In the genomic region with DNA sequence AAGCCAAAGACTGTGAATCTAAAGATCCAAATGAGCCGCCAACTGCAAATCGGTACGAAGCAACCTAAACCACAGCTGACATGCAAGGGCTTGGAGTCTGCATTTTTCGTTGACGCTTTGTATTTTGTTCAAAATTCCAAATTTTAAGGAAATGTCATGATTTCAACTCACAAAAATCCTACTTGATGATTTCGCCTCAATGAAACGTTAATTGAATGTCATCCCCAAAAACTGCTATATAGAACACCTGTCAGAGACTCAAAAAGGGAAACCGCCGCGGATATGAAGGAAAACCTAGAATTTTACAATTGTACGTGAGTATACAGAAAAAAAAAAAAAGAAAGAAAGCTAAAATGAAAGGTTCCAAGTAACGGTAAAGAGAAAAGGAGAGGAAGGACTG, we compare ENCODE assay signal across 8 mouse cellular contexts. TPM values are rescaled to one million over a fixed set of nuclear protein-coding genes. Genes with fewer than 3 reads are reported as not detected.
A peak's percentile ranks its signal among the peaks of the same experiment; 100 is the strongest.
DNase-seq lines count a peak whose midpoint lies in the region; ATAC-seq and TF ChIP-seq lines count a peak whose summit lies in the region.

No protein-coding gene starts in this region.

- H3K4me3 ChIP-seq in kidney, embryonic 14.5 days (ENCODE audit: low read length): peak overlapping the region; percentile 93
- peak overlapping the region; percentile 69 for H3K4me3 ChIP-seq in bone marrow macrophage, adult 2 months (ENCODE audit: insufficient read depth, low read length)
- peak overlapping the region; percentile 91 for H3K4me3 ChIP-seq in hindbrain, embryonic 13.5 days
- H3K4me3 ChIP-seq in midbrain, embryonic 13.5 days (replicated peaks): peak overlapping the region; percentile 88

- no peaks in the 10 kb centered on the region for H3K9me3 ChIP-seq in kidney, embryonic 14.5 days (ENCODE audit: control insufficient read depth, low read length)
- H3K9me3 ChIP-seq in hindbrain, embryonic 13.5 days: no peaks in the 10 kb centered on the region
- no peaks in the 10 kb centered on the region for H3K9me3 ChIP-seq in midbrain, embryonic 13.5 days

- DNase-seq in kidney, postnatal 36 days: no peak
- DNase-seq in cerebellum, adult 11 months: no peak
- DNase-seq in layer of hippocampus, adult 11-12 months (ENCODE audit: low spot score): no peak
- DNase-seq in cerebellum, postnatal 10 days: no peak

- no peaks in the 10 kb centered on the region for H3K27me3 ChIP-seq in kidney, embryonic 14.5 days (ENCODE audit: control insufficient read depth, insufficient read depth, low read length)
- no peaks in the 10 kb centered on the region for H3K27me3 ChIP-seq in hindbrain, embryonic 13.5 days
- no peaks in the 10 kb centered on the region for H3K27me3 ChIP-seq in midbrain, embryonic 13.5 days

- peak overlapping the region; percentile 67 for H3K4me2 ChIP-seq in kidney, embryonic 14.5 days (replicated peaks; ENCODE audit: low read depth, low read length)
- peak overlapping the region; percentile 68 for H3K4me2 ChIP-seq in hindbrain, embryonic 13.5 days
- H3K4me2 ChIP-seq in midbrain, embryonic 13.5 days (replicated peaks): peak overlapping the region; percentile 64

- H3K27ac ChIP-seq in kidney, embryonic 14.5 days (ENCODE audit: low read depth, low read length): no peak overlapping the region
- no peak overlapping the region for H3K27ac ChIP-seq in bone marrow macrophage, adult 2 months (ENCODE audit: insufficient read depth, low read depth, low read length)
- H3K27ac ChIP-seq in hindbrain, embryonic 13.5 days: peak overlapping the region; percentile 100
- peak overlapping the region; percentile 99 for H3K27ac ChIP-seq in midbrain, embryonic 13.5 days

- TF ChIP-seq CTCF in bone marrow macrophage, adult 2 months (IDR thresholded peaks at IDR 0.05; ENCODE audit: low read depth, low read length): no peak

- peak overlapping the region; percentile 92 for H3K9ac ChIP-seq in kidney, embryonic 14.5 days (ENCODE audit: low read depth, low read length)
- H3K9ac ChIP-seq in hindbrain, embryonic 13.5 days: peak overlapping the region; percentile 97
- peak overlapping the region; percentile 97 for H3K9ac ChIP-seq in midbrain, embryonic 13.5 days (replicated peaks)

- H3K36me3 ChIP-seq in kidney, embryonic 14.5 days (ENCODE audit: control insufficient read depth, insufficient read depth, low read length): peaks cover 37% of the 10 kb centered on the region
- H3K36me3 ChIP-seq in hindbrain, embryonic 13.5 days: peaks cover 26% of the 10 kb centered on the region
- peaks cover 30% of the 10 kb centered on the region for H3K36me3 ChIP-seq in midbrain, embryonic 13.5 days

- WGBS in kidney, embryonic 14.5 days: 22% methylated on average over 12 of the region's 12 CpGs
- WGBS in hindbrain, embryonic 13.5 days: 20% methylated on average over 12 of the region's 12 CpGs
- 20% methylated on average over 12 of the region's 12 CpGs for WGBS in midbrain, embryonic 13.5 days

- no peak for ATAC-seq in kidney, embryonic 14.5 days (ENCODE audit: low FRiP score, low TSS enrichment)
- no peak for ATAC-seq in hindbrain, embryonic 13.5 days (ENCODE audit: low FRiP score)
- ATAC-seq in midbrain, embryonic 13.5 days: no peak

- peaks cover 9% of the 10 kb centered on the region for H3K4me1 ChIP-seq in kidney, embryonic 14.5 days (ENCODE audit: control insufficient read depth, insufficient read depth, low read length)
- peaks cover 4% of the 10 kb centered on the region for H3K4me1 ChIP-seq in bone marrow macrophage, adult 2 months (ENCODE audit: control insufficient read depth, insufficient read depth, low read length)
- peaks cover 33% of the 10 kb centered on the region for H3K4me1 ChIP-seq in hindbrain, embryonic 13.5 days (replicated peaks)
- peaks cover 30% of the 10 kb centered on the region for H3K4me1 ChIP-seq in midbrain, embryonic 13.5 days (replicated peaks)

- TF ChIP-seq POLR2A in bone marrow macrophage, adult 2 months (IDR thresholded peaks at IDR 0.05; ENCODE audit: borderline replicate concordance, low read depth, low read length): no peak

RNA-seq across cellular contexts. Expression of a gene that starts 1.0 kb away (rescaled TPM):
- 202 and 215 TPM in 2 replicates for polyA plus RNA-seq in kidney, embryonic 14.5 days (2014; fragmentation: Nextera tagmentation; extraction: Ambion mirVana)
- polyA plus RNA-seq in bone marrow macrophage, adult 2 months (2012; ENCODE audit: insufficient read depth, insufficient read length, missing spikeins): 39.0 and 51.5 TPM in 2 replicates
- polyA plus RNA-seq in hindbrain, embryonic 13.5 days (2015; fragmentation: Nextera tagmentation; extraction: Ambion mirVana): 289 and 292 TPM in 2 replicates
- 329 and 332 TPM in 2 replicates for polyA plus RNA-seq in midbrain, embryonic 13.5 days (2015; fragmentation: Nextera tagmentation; extraction: Ambion mirVana)

RNA-seq across cellular contexts. Expression of a gene that starts 40.1 kb away (rescaled TPM):
- polyA plus RNA-seq in kidney, embryonic 14.5 days (2014; fragmentation: Nextera tagmentation; extraction: Ambion mirVana): 2.9 and 3.9 TPM in 2 replicates
- 3.9 and 4.7 TPM in 2 replicates for polyA plus RNA-seq in bone marrow macrophage, adult 2 months (2012; ENCODE audit: insufficient read depth, insufficient read length, missing spikeins)
- polyA plus RNA-seq in hindbrain, embryonic 13.5 days (2015; fragmentation: Nextera tagmentation; extraction: Ambion mirVana): 4.1 and 5.0 TPM in 2 replicates
- polyA plus RNA-seq in midbrain, embryonic 13.5 days (2015; fragmentation: Nextera tagmentation; extraction: Ambion mirVana): 4.1 and 5.6 TPM in 2 replicates

Comparison
In these comparisons a context has a peak if more than half of its experiments do, and no peak if none do; other contexts are left out.
1. H3K27ac ChIP-seq: peak in hindbrain, embryonic 13.5 days (single experiment) and midbrain, embryonic 13.5 days (single experiment); none in kidney, embryonic 14.5 days (single experiment) and bone marrow macrophage, adult 2 months (single experiment).
2. Peak in every context shown above with its lines, with median percentiles within 50 percentile points of each other: H3K4me2 ChIP-seq, H3K4me3 ChIP-seq and H3K9ac ChIP-seq.